Mouse (Mus musculus): ENCODE results near the gene Rhof.

The Rhof gene

DNA sequence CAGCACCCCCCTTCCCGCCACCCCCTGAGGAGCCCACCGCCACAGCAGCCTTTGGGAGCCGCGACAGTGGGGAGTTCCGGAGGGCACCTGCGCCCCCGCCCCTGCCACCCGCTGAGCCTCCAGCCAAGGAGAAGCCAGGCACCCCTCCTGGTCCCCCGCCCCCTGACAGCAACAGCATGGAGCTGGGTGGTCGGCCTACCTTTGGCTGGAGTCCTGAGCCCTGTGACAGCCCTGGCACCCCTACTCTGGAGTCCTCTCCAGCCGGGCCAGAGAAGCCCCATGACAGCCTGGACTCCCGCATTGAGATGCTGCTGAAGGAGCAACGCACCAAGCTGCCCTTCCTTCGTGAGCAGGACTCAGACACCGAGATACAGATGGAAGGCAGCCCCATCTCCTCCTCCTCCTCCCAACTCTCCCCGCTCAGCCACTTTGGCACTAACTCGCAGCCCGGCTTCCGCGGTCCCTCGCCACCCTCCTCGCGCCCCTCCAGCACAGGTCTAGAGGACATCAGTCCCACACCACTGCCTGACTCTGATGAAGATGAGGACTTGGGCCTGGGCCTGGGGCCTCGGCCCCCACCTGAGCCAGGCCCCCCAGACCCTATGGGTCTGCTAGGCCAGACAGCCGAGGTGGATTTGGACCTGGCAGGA lies 15.7 kb upstream of the Rhof start:
- no peak for DNase-seq (ENCODE audit: extremely low read depth, low read depth)

DNA sequence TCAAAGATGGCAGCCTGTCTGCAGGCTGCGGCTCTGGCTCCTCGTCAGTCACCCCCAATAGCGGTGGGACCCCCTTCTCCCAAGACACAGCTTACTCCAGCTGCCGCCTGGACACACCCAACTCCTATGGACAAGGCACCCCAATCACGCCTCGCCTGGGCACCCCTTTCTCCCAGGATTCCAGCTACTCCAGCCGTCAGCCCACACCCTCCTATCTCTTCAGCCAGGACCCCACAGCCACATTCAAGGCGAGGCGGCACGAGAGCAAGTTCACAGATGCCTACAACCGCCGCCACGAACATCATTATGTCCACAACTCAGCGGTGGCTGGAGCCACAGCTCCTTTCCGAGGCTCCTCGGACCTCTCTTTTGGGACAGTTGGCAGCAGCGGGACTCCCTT lies 15.1 kb upstream of the Rhof start:
- DNase-seq (ENCODE audit: extremely low read depth, low read depth), result no peak

- DNase-seq (ENCODE audit: extremely low read depth, low read depth), result no peak
These were observed 13.9 kb upstream of the Rhof start for GRCm38 (mm10) chr5:123146357-123146756.

- DNase-seq (ENCODE audit: extremely low read depth, low read depth), result no peak
These were observed 12.5 kb upstream of the Rhof start for GRCm38 (mm10) chr5:123144746-123145590.

DNA sequence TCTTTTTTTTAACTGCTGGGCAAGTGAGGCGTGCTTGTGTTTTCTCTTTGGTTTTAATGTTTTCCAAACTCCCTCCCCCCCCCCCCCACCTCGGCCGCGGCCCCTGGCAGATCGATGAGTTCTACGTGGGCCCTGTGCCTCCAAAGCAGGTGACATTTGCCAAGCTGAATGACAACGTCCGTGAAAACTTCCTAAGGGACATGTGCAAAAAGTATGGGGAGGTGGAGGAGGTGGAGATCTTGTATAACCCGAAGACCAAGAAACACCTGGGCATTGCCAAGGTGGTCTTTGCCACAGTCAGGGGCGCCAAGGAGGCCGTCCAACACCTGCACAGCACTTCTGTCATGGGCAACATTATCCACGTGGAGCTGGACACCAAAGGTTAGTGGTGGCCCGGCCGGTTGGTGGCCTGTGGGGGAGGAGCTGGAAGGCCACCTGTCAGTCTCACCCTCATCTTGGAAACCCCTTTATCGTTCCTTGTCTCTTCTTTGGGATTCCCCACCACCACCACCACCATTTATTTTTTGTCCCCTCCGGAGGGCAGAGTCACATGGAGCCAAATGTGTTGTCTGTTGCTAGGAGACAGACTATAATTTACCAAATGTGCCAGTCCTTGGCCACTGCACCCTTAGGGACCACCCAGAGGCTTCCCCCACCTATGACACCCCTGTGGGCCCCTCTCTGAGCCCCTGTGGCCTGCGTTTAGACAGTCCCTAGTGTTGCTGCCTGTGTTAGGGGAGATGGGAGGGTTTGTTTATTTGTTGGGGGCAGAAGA lies 11.7 kb upstream of the Rhof start:
- no peak for DNase-seq (ENCODE audit: extremely low read depth, low read depth)

GRCm38 (mm10) chr5:123143251-123143970 lies 10.9 kb upstream of the Rhof start:
- no peak for DNase-seq (ENCODE audit: extremely low read depth, low read depth)

DNA sequence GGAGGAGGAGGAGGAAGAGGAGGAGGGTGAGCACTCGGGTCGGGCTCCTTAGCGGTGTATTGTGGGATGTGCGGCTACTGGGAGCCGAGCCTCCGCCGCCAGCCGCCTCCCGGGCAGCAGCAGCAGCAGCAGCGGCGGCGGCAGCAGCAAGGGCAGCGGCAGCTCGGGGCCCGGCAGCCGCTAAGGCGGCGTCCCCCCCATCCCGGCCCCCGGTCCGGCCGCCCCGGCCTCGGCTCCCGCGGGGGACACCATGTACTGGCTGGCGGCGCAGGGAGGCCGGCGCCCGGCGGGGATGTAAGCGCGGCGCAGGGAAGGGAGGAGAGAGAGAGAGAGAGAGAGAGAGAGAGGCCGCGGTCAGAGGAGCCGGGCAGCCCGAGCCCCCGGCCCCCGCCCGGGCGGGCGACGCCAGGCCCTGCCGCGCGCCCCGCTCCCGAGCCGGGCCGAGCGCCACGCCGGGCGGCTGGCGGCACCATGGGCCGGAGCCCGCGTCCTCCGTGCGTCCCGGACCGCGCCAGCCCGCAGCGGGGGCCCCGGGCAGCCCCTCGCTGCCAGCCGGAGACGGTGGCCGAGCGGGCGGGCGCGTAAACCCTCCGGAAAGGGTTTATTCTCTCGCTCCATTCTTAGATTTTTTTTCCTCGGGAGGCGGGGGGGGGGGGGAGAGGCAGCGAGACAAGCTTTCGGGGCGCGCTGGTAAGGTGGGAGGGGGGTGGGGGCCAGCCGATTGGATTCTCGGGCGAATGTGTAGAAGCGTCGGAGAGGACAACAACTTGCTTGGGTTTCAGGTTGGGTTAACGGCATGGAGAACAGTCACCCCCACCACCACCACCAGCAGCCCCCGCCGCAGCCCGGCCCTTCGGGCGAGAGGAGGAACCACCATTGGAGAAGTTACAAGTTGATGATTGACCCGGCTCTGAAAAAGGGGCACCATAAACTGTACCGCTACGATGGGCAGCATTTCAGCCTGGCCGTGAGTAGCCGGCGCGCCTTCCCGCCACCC lies 10.0 kb upstream of the Rhof start, which contains the start of gene Setd1b:
Setd1b (plus strand) TSS at position 33 of the 997 bp plus-strand sequence.
- DNase-seq (ENCODE audit: extremely low read depth, low read depth), result no peak

DNA sequence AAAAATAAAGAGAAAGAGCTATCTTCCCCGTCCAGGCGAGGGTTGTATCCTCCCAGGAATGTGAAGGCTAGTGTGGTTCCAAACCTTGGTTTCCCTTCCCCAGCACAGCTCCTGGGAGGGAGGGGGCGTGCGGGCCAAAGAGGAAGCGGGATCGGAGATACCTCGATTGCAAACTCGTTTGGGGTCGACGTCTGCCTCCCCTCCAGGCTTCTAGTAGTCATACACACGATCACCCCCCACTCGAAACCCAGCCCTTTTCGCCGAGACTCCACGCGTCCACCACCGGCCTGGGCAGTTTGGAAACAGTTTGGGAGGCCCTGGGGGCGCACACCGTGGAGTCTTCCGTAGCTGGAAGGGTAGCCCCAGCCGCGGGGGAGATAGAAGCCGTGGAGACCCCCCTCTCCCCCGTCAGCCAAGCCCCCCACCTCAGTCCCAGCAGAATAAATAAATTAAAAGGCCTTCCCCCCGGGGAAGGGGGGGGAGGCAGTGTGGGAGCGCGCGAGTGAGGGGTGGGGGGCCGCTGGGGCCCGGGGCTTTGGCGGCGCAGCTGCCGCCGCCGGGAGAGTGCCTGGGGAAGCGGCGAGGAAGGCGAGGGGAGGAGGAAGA lies 9.2 kb upstream of the Rhof start:
- no peak for DNase-seq (ENCODE audit: extremely low read depth, low read depth)

DNA sequence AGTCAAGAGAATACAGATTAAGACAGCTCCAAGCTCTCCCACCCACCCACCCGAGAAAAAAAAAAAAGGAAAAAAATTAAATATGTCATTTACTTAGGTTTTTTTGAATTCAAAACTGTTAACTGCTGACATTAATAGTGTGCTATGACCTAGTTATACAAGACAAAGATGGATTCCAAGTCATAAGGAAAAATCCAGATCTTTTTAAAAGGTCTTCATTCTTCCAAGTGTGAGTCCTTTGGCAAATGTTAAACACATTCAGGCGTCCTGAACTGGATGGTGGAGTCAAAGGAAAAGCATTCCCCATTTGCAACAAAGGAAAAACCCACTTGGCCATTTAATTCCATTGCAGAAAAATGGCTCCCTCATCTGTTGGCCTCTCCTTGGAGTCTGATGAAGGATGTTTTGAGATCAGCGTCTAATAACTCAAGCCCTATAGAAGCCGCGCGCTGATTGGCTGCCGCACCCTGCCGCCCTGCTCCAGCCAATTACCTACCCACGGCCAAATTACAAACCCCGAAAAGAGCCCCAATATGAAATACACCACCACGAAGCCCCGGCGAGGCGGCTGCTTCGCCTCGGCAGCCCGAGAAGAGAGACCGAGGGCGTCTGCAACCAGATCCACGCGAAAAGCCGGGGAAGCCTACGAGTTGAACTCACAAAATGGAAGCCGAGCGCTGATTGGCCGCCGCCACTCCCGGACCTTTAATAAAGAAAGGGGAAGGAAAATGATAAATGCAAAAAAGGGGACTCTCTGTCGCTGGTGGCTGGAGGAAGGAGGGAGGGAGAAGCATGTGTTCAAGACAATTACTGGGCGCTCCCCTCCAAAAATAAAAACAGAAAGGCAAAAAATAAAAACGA lies 8.4 kb upstream of the Rhof start:
- DNase-seq (ENCODE audit: extremely low read depth, low read depth), result peak; percentile 88

DNA sequence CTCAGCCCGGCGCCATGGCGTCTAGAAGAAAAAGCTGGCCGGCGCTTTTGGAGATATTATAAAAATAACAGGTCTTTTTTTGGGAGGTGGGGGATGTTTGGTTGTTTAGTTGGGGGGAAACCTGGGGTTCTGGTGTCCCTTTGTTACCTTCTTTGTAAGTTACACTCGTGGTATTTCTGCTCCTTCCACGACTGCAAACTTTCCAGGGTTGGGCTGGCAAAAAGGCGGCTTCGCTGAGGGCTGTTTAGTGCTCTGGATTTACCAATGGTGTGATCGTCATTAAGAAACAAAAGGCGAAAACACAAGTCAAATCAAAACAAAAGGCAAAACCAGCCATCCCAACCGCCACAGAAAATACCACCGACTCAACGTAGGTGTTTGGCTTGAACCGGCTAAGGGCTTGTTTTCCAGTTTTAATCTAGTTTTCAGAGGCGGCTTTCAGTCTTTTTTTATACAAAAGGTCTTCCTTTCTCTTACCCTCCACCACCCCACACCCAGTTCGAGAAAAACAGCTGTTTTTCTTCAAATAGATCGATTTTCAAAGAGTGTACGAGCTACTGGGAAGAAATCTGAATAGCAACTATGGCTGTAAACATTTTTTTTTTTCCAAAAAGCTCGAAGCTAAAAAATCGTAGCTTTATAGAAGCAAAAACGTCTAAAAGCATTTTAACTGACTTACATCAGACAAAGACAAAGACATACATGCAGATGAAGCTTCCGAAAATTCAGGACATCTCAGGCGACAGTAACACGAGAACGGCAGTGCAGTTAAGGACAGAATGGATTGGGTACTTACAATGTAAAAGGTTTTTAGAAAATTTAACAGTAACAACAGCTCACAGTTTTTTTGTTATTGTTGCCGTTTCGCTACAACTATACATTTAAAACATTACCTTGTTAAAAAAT lies 7.5 kb upstream of the Rhof start:
- no peak for DNase-seq (ENCODE audit: extremely low read depth, low read depth)

DNA sequence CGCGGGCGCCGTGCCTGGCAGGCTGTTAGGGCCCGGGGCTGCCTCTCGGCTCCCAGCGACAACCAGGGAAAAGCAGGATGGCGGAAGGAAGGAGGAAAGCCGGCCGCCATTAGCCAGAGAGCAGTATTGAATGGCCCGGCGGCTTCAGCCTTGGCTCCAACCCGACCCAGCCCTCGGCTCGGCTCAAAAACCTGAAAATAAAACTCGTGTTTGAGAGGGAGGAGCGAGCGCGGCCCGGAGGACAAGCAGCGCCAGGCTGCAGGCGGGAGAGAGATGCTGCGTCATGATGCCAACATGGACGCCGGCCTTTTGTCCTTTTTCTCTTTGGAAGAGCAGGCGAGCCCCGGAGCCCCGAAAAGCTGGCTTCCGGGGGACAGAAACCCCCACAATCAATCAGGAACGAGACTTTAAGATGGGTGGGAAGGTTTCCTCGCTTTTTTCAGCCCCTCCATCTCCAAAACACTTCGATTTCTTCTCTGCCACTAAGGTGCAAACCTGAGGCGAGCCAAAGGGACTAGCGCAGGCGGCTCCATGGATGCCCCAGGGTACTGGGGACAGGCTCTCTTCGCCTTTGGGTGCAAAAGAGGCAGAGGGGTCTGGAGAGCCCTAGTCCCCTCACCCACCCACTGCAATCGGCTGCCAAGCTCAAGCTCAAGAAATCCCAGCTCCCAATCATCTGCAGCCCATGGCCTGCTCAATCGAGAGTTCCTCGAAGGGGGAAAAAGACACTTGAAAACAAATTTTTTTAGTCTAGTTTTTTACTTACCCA lies 6.6 kb upstream of the Rhof start:
- DNase-seq (ENCODE audit: extremely low read depth, low read depth), result no peak

GRCm38 (mm10) chr5:123138230-123138911 lies 5.9 kb upstream of the Rhof start:
- peak; percentile 78 for DNase-seq (ENCODE audit: extremely low read depth, low read depth)

- no peak for DNase-seq (ENCODE audit: extremely low read depth, low read depth)
These were observed 5.4 kb upstream of the Rhof start for GRCm38 (mm10) chr5:123137910-123138229.

DNA sequence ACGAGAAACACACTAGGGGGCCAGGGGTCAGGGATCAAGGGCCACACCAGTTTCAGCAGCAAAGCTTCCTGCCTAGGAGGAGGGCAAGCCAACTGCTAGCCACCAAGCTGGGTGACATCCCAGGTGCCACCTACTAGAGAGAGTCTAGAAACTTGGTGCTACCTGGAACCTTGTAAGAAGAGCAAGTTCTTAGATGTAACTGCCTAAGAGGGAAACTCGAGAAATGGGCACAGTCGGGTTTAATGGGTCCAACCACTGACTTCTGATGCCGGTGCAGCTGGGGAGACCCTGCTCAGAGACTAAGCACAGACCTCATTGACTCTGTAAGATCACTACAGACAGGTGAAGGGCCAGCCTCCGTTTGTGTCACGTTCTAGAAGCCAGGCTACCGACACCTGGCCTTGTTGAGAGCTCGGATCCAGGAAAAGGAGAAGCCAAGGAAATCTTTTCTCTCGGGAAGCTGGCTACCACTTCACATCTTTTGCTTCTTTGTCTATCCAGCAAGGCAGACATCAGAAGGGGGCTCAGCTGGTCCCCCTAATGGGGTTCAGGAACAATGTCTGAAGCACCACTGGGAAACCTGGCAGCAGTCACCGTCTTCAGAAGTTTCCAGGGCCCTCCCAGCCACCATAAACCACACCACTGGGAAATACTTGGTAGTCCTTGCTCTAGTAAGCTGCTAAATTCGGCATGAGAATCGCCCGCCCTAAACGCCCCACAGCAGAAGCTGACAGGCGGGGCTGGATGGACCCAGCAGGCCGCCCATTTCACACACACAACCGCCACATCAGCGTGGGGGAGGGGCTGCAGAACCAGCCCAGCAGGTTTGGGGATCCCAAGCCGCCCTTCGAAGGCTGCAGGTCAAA lies 4.8 kb upstream of the Rhof start:
- DNase-seq (ENCODE audit: extremely low read depth, low read depth), result no peak

DNA sequence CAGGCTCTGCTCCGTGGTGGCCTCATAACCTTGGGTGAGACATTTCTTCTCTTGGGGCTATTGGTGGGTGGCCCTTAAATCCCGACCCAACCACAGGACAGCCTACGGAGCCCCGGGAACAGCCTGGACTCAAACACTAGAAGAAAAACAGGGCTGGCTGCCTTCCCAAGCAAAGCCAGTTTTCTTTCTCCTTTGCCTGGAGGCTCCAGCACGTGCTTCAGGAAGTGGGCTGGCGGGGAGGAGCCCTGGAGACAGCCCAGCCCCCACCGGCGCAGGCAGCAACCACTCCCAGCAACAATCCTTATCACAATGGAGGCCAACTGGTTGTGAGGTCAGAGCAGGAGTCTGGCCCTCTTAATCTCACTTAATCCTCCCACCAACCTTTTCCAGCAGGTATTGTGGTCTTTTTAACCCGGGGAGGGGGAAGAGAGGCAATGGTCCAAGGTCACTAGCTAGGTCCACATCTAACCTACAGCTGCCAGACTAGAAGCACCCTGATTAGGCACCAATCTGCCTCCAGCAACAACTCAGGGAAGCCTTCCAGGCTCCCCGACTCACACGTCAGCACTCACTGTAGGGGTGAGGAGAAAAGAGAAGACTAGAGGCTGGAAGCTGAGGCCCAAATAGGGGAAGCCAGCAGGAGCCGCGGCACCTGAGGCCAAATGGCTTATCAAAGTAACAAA lies 4.0 kb upstream of the Rhof start:
- DNase-seq (ENCODE audit: extremely low read depth, low read depth), result peak; percentile 88
